Mouse (Mus musculus) skeletal muscle tissue, adult 2 months (tissue): Measurements from ENCODE around the gene Ifrd1.

ENCODE experiments used
- DNase-seq: peaks from one replicate; pipeline ENCODE4 v3.0.0-alpha.2; 2012; ENCODE audit warnings: low read depth, low spot score

The Ifrd1 gene

DNA sequence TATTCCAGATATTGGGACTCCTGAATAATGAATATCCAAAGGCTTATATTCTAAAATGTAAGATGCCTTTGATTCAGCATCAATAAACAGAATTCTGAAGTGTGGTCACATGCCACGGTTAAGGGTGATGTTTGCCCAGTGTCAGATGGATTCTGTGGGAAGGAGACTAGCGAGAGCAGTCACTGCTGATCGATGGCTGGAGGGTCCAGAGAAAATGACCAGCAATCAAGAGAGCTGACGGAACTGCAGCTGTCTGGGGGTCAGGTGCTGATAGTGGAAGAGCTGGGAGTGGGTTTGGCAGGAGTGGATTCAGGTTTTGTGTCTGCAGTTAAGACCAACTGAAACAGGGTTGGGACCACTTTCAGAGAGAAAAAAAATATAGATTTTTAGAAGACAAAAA, 5.1 kb downstream of the Ifrd1 start:
- no peak for DNase-seq

DNA sequence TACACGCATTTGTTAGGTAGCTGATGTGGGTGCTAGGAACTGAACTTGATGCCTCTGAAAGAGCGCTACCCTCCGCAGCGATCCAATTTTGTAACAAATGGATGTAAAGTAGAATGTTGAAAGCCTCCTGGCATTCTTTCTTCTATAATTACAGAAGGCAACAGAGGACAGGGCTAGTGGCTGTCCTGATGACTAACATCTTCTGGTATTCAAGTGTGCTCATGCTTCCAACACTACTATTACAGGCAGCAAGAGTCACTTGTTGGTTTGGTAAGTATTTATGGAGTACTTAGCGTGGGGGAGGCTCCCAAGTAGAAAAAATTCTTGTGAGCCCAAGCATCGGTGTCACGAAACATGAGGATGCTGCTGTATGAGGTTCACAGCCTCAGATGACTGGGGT, 9.1 kb downstream of the Ifrd1 start:
- DNase-seq = no peak

DNA sequence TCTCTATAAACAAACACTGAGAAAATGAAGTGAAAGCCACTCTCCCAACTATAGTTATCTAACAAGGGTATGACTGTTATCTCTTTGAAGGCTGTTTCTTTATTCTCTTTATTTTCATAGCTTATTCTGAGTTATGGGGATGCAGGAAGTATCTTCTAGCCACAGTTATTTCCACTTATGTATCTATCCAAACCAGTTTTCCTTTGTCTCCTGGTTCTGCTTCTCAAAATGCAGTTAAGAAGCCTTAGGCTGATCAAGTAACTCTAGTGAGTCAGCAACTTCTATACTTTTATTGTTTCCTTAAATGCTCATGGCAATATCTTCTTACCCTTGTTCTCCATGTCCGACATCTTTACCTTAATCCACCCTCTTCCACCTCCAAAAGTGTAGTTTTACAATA, 16.1 kb downstream of the Ifrd1 start:
- no peak for DNase-seq

DNA sequence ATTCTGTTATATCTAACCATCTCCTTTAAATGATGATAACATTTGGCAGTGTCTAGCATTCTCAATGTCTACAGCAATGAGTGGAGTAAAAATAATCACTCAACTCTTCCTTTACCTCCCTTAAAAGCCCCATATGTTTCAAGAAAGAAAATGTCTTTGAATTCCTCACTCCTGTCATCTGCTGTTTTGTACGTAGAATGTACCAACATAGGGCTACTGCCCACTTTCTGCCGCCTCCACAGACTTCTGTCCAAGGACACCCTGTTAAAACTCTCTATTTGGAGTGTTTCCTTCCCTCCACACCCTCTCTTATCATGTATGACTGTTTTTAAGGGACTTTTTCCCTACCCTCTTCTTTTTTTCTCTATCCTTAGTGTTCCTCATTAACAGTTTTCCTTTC, 16.7 kb downstream of the Ifrd1 start:
- no peak for DNase-seq

DNA sequence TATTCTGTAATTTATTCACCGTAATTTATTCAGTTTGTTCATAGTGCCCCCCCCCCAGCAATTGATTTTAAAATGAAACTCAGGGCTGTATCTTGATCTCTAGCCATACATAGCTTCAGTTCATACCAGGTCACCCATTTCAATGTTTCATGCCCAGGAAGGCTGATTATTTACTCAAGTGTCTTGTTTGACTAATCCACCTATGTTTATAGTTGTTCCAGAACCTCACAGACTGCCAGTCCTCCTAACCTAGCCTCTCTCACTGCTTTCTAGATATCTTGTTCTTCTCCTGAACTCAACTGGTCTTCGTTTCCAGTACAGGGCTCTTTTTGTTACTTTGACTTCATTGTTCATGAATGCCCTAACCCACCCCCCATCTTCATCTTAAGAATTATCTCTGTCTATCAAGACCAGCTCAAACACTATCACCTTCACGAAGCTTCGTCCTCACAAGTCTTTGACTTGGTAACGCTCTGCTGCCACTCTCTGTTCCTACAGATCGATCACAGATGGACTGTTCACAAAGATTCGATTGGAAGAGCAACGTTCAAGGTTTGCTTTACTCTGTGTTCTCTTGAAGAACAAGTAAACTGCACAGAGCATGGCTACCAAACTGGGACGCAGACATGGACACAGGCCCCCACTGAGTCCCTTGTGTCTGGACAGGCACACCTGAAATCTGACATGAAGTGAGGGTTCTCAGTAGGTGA, 24.0 kb downstream of the Ifrd1 start:
- DNase-seq = no peak

DNA sequence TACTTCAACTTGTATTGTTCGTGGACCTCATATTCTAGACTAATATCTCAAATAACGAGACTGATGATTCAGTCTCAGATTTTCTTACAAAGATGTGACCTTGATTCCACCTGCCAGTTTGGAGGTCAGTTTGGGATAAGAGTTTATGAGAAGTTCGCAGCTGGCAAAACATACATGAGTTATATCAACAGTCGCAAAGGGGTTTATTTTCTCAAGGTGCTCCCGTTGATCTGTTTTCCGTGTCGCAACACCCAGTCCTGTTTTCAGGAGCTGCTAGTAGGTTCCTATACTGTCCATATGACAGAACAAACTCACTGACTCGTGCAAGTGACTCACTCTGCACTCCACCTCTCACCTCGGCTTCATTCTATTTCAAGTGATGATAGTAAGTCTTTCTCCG, 24.6 kb downstream of the Ifrd1 start:
- no peak for DNase-seq

DNA sequence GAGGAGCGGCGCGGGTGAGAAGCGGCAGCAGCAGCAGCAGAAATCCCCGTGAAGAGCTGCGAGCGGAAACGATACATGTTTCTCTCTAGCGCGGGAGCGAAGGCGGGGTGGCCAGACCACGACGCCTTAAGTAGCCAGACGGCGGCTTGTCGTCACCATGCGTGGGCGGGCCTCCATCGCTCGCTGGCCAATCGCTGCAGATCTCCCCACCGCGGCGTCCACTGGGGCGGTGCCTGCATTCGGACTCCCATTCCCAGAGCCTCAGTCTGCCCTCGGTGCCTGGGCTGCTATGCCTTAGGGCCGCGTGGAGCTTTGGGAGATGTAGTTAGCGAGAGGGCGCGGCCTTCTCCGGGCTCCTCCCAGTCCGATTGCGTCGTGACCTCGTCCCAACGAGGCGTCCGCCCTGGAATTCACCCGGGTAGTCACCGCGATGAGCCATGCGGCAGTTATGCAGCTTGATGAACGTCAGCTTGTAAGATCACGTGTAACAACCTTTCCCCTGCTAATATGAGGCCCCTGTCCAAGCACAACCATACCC, 25.2 kb downstream of the Ifrd1 start:
- peak; percentile 100 for DNase-seq

DNA sequence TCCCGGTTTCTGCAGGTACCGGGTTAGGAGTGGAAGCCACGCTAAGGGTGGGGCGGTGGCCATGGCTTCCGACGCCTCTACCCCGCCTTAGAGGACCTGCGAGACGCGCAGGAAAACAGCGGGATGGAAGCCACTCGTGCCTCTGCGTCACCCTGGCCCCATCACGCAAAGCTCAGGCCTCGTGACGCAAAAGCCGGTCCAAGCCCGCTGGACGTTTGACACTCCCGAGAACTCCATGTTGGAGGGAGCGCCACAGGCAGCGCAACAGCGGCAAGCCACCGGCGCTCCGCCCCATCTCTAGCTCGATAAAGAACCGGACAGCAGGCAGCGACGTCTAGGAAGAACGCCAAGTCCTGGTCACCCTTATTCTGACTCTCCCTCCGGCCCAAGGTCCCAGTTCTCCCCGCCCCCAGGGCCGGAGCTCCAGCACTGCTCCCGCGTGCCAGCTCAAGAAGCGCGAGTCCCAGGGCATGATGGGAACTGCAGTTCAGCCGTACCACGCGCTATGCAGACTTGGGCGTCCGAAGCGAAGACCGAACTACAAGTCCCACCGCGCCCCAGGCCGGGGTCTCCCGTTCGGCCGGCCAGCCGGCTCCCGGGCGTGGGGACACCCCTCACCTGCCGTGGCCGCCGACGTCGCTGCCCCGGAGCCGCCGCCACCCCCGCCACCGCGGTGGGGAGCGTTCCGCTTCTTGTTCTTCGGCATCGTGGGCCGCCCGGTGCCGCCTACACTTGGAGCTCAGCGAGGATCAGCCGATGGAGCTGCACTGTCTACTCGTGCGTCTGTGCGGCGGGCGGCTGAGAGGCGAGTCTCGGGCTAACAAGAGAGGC, 25.8 kb downstream of the Ifrd1 start:
- peak; percentile 99 for DNase-seq

DNA sequence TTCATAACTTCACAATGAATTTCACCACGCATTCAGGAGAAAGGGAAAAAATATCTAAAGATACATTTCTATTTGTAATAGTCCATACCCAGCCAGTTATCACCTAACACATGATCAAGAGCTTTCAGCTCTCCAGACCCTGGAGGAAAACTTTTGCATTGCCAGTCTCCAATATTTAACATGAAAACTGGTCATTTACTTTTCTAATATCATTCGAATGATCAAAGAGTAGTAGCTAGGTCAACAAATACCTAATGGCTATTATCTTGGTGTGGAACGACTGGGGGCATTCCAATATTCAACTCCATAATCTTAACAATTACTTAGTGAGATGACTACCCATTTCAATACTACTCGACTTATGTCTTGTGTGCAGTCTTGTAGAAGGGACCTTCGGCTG, 26.7 kb downstream of the Ifrd1 start:
- no peak for DNase-seq

DNA sequence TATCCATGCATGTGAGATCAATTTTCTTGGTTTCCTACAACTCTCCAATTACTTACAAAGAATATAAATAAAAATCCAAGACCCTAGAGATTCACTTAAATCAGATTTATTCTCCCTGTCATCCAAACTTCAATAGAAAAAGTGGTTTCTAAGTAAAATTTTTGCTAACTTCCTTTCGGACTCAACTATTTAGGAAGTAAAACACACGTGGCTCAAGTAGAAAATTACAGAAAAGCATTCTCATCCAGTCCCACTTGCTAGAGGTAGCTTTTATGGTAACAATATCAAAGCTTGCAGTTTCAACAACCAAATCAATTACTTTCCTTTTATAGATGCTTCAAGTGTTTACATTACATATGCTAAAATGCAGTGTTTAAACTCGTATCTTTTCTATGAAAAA, 27.4 kb downstream of the Ifrd1 start:
- DNase-seq = no peak

DNA sequence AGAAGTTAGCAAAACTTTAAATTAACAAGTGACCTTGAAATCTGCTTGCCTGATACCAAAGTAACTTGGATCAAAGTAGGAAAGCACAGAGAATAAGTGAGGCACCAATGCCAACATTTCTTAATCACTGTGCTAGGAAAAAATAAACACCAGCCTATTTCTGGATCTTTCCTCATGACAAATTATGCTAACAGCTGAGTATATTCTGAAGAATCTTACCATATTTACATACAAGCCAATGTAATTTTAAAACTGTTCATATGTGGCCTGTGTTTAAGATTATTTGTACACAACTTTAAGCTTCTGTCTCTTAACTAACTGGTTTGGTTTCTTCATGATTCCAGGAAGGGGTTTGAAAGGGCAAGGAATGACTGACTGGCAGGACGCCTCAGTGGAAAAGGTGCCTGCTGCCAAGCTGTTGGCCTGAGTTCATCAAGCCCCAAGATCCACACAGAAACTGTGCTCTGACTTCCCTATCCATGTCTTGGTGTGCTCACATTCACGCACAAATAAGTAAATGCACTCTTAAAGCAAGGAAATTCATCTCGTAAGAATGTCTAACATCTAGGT, 28.2 kb downstream of the Ifrd1 start:
- DNase-seq = peak; percentile 76

DNA sequence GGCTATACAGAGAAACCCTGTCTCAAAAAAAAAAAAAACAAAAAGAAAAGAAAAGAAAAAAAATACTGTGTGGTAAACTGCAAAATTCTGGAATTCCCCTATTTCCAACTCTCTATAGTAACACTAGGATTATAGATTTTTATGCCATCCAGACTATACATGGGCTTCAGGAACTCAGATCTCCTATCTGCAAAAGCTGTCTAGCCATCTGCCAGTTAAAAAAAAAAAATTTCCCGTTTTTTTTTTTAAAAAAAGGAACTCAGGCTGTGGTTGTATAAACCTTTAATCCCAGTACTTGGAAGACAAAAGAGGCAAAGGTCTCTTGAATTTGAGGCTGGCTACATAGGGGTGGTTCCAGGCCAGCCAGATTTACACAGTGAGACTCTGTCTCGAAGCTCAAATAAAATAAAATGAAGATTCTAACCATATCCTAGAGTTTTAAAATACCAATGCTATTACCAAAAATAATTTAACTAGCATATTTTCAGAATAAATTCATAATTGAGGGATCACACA, 29.8 kb downstream of the Ifrd1 start:
- no peak for DNase-seq

DNA sequence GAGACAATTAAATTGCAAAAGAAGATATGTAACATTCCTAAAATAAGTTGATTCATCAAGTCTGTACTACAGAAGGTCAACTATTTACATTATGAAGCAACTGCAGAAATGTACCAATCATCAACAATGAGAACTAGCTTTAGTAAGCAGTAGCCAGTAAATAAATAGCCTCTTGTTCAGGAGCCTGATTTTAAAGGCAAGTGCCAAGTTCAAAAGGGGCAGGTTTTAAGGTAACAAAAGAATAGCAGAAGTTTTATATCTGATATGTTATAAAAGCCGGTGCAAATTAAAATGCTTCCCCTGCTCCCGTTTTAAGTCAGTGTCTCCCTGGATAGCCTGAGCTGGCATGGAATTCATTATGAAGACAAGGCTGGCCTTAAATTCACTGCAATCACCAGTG, 30.5 kb downstream of the Ifrd1 start:
- no peak for DNase-seq

DNA sequence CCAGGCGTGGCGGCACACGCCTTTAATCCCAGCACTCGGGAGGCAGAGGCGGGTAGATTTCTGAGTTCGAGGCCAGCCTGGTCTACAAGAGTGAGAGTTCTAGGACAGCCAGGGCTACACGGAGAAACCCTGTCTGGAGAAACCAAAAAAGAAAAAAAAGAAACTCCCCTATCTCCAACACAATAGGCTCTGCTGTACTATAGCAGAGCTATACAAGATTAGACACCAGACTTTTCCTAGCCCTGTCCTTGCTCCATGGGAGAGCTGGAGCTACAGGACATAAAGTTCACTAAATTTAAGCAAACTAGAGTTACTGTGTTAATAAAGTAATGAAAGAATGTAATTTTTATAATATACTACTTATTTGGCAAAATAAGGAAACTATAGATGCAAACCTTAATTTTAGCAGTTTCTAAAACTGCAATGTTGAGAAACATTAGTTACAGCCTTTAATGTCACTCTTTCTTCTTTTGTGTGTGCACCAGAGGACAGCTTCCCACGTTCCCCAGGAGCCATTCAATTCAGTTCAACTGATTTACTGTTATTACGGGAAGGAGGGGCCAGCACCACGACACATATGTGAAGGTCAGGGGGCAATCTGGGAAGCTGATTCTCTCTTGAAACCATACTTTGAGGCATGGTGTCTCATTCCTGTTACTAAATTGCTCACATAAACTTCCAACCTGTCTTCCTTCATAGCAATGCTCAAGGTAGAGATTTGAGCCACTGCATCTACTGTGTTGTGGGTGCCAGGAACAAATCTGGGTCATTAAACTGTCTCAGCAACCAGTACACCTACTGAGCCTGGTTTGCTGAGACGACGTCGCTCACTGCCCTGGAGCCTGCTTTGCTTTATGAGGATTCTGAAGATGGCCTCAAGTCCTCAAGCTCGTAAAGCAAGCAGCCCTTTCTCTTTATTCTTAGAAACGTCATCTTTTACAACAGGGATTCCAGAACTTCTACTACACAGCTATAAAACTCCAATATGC, 33.1 kb downstream of the Ifrd1 start:
- no peak for DNase-seq

DNA sequence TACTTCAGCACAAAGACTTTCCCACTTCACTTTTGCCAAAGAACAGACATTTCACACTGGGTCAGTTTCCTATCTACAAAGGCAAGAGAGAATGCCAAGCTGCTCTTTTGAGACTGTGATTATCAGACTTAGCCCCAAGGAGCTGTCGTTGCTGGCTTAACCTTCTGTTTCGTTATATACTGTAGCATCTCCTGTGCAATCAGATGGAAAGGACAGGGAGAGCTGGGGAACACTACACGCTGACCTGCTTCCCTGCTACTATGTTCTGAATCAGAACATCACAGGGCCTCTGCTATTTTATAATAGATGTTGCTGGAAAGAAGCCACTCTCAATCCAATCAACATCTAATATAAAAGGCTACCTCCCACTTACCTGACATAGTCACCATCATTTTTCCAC, 39.3 kb downstream of the Ifrd1 start:
- no peak for DNase-seq

DNA sequence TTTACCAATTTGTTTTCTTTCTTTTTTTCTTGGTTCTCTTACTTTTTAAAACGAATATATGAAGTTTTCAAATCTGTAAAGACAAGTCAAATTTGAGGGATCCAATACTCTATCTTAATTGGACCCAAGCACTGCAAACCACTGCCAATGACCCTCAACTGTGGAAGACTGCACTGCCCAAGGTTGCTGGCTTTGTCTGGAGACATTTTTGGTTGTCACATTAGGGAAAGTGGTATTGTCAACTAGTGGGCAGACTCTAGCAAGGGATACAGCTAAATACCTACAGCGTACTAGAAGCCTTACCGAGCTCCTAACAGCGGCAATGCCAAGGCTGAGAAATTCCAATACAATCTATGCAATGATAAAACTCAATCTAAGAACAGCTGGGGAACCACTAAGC, 40.4 kb downstream of the Ifrd1 start:
- no peak for DNase-seq

DNA sequence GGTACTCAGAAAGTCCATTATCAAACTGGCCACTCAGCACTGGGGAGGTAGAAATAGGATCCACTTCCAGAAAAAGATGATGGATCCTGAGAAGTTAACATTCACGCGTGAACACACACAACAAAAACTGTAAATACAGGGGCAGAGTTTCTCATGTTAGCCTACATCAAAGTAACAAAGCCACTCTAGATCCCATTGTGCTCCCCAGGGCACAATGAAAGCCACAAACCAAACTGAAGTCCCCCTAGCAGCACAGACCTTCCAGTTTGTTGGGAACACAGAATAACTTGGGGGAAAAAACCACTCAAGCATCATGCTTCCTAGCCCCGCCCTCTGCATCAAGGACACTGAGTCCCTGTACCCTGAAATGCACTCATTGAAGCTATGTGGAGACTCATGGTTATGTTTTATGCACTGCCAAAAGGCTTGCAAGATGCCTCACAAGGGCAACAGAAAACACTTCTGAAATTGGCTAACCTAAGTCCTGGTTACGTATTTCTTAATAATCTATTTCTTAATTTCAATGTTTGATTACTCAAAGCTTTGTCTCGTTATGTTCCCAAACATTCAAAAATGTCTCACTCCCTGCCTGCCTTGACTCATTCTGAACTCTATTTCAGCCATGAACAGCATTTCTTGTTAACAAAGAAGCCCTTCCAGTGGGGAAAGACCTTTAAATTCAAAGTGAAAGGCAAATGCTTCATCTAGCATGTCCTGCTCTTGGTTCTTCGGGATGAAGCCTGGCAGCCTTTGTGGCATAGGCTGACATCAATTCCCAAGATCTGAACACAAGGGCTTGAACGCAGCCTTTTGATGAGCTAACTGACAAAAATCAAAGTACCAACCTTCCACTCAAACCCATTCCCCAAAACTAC, 45.9 kb downstream of the Ifrd1 start:
- DNase-seq = no peak

DNA sequence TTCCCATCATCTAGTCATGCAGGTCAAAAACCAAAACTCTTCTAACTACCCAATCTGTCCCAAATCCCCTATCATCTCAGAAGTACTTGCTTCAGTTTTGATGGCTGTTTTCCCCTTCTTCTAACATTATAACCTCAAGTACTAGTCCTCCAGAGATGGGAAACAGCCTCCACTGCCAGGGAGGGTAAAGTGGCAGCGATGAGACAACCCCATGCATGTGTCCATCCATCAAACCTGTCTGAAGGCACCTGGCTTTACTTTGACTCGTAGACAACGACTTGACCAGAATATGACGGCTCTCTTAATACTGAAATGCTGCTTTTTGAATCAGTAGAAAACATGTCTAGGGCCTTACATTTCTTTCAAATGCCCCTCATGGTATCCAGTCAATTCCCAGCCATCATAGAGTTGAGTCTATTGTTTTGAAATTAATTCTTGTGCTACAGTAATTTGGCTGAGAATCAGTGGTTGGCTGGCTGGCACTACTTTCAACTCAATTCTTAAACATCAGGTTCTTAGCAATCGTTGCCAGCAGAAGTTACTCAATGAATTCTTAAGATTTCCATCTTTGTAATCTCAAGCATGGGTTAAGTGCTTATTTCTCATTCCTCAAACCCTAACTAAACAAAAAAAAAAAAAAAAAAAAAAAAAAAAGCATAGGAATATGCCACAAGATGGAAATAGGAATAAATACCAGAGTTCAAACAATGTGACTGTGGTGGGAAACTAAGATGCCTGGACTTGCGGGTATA, 47.6 kb downstream of the Ifrd1 start:
- no peak for DNase-seq

DNA sequence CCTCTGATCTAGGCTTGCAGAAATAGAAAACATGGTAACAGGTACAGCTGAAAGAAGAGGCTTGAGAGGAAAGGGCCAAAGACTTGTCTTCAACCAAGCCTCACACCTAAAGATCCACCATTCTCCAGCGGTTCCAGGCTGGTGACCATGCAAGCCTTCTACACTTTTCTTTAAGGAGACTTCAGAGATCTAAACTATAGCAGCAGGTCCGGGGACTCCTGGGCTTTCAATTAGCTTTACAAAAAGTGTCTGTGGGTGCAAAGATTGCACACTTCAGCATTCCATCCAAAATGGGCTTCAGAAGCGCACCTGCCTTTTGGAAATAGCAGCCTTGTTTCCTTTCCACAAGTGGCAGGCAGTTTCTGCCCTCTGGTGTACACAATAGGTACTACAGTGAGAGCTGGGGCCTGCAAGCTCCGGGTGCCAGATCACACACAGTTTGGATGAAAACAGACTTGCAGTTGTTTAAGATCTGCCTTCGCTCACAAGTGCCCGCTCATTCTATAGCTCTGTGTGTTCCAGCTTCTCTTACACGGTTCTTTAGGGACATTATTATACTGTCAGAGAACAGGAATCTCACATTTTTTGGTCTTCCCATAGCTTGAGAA, 48.4 kb downstream of the Ifrd1 start:
- DNase-seq = peak; percentile 69
